Mouse (Mus musculus): ENCODE measurements around the gene Ajap1.

GRCm38 (mm10) chr4:153492444-153492843 is 9.8 kb upstream of the Ajap1 start:
- no peak for TF ChIP-seq CTCF (IDR thresholded peaks at IDR 0.05; ENCODE audit: borderline replicate concordance, insufficient read depth, low read length)
- TF ChIP-seq POLR2A (IDR thresholded peaks at IDR 0.05; ENCODE audit: low read depth, low read length) = no peak
